ENCODE assay signal across 8 mouse cellular contexts in genomic region chr7:125420190-125420589, GRCm38 (mm10). TPM values are rescaled to one million over a fixed set of nuclear protein-coding genes. Genes with fewer than 3 reads are reported as not detected.
A peak's percentile ranks its signal among the peaks of the same experiment; 100 is the strongest.
DNase-seq lines count a peak whose midpoint lies in the region; ATAC-seq lines count a peak whose summit lies in the region.

No protein-coding gene starts in this region.

- H3K27ac ChIP-seq in forebrain, embryonic 11.5 days (ENCODE audit: low read depth, low read length), result no peak overlapping the region
- no peak overlapping the region for H3K27ac ChIP-seq in forebrain, embryonic 12.5 days
- H3K27ac ChIP-seq in midbrain, embryonic 14.5 days (replicated peaks; ENCODE audit: low read depth, low read length), result no peak overlapping the region
- H3K27ac ChIP-seq in midbrain, embryonic 15.5 days, result no peak overlapping the region

- no peak overlapping the region for H3K4me2 ChIP-seq in forebrain, embryonic 11.5 days (ENCODE audit: low read depth, low read length, severe bottlenecking)
- no peak overlapping the region for H3K4me2 ChIP-seq in forebrain, embryonic 12.5 days
- H3K4me2 ChIP-seq in midbrain, embryonic 14.5 days (ENCODE audit: low read length), result no peak overlapping the region
- no peak overlapping the region for H3K4me2 ChIP-seq in midbrain, embryonic 15.5 days

- ATAC-seq in forebrain, embryonic 11.5 days (replicated peaks; ENCODE audit: low FRiP score), result no peak
- no peak for ATAC-seq in forebrain, embryonic 12.5 days (ENCODE audit: low FRiP score)
- no peak for ATAC-seq in midbrain, embryonic 14.5 days (ENCODE audit: low FRiP score, low TSS enrichment)
- no peak for ATAC-seq in midbrain, embryonic 15.5 days (replicated peaks)

- no peaks in the 10 kb centered on the region for H3K9me3 ChIP-seq in forebrain, embryonic 11.5 days (ENCODE audit: control insufficient read depth, low read length)
- H3K9me3 ChIP-seq in forebrain, embryonic 12.5 days, result no peaks in the 10 kb centered on the region
- no peaks in the 10 kb centered on the region for H3K9me3 ChIP-seq in midbrain, embryonic 14.5 days (ENCODE audit: control insufficient read depth, low read length)
- no peaks in the 10 kb centered on the region for H3K9me3 ChIP-seq in midbrain, embryonic 15.5 days

- no peak overlapping the region for H3K4me3 ChIP-seq in forebrain, embryonic 11.5 days (ENCODE audit: low read depth, low read length)
- no peak overlapping the region for H3K4me3 ChIP-seq in forebrain, embryonic 12.5 days (replicated peaks)
- no peak overlapping the region for H3K4me3 ChIP-seq in midbrain, embryonic 14.5 days (replicated peaks; ENCODE audit: low read depth, low read length)
- H3K4me3 ChIP-seq in midbrain, embryonic 15.5 days, result no peak overlapping the region

- H3K36me3 ChIP-seq in forebrain, embryonic 11.5 days (ENCODE audit: control insufficient read depth, insufficient read depth, low read length), result no peaks in the 10 kb centered on the region
- no peaks in the 10 kb centered on the region for H3K36me3 ChIP-seq in forebrain, embryonic 12.5 days (replicated peaks)
- no peaks in the 10 kb centered on the region for H3K36me3 ChIP-seq in midbrain, embryonic 14.5 days (ENCODE audit: control insufficient read depth, insufficient read depth, low read length)
- no peaks in the 10 kb centered on the region for H3K36me3 ChIP-seq in midbrain, embryonic 15.5 days (replicated peaks)

- 61% methylated on average over 2 of the region's 2 CpGs for WGBS in forebrain, embryonic 11.5 days
- WGBS in forebrain, embryonic 12.5 days, result 58% methylated on average over 2 of the region's 2 CpGs
- WGBS in midbrain, embryonic 14.5 days, result 72% methylated on average over 2 of the region's 2 CpGs
- 70% methylated on average over 2 of the region's 2 CpGs for WGBS in midbrain, embryonic 15.5 days

- no peaks in the 10 kb centered on the region for H3K4me1 ChIP-seq in forebrain, embryonic 11.5 days (replicated peaks; ENCODE audit: control insufficient read depth, insufficient read depth, low read length)
- H3K4me1 ChIP-seq in forebrain, embryonic 12.5 days, result no peaks in the 10 kb centered on the region
- no peaks in the 10 kb centered on the region for H3K4me1 ChIP-seq in midbrain, embryonic 14.5 days (ENCODE audit: control insufficient read depth, insufficient read depth, low read length)
- no peaks in the 10 kb centered on the region for H3K4me1 ChIP-seq in midbrain, embryonic 15.5 days

- no peaks in the 10 kb centered on the region for H3K27me3 ChIP-seq in forebrain, embryonic 11.5 days (ENCODE audit: control insufficient read depth, insufficient read depth, low read length)
- H3K27me3 ChIP-seq in forebrain, embryonic 12.5 days, result no peaks in the 10 kb centered on the region
- H3K27me3 ChIP-seq in midbrain, embryonic 14.5 days (ENCODE audit: control insufficient read depth, insufficient read depth, low read length), result no peaks in the 10 kb centered on the region
- H3K27me3 ChIP-seq in midbrain, embryonic 15.5 days (replicated peaks), result no peaks in the 10 kb centered on the region

- DNase-seq in forebrain, embryonic 11.5 days (ENCODE audit: low spot score), result peak; percentile 64
- peak; percentile 12 for DNase-seq in midbrain, embryonic 14.5 days
- DNase-seq in adrenal gland, postnatal 4 days (ENCODE audit: low spot score in 2 of 2), result peak; percentile 27 to 32
- DNase-seq in induced T-regulatory cell, adult 2 months (ENCODE audit: low read depth), result peak; percentile 85
- peak; percentile 3 to 53 for DNase-seq in monocyte, adult 2 months (ENCODE audit: low read depth in 1 of 2, low spot score in 2 of 2)
- peak; percentile 76 to 82 for DNase-seq in thymus, postnatal 36 days

- H3K9ac ChIP-seq in forebrain, embryonic 11.5 days (ENCODE audit: low read length), result no peak overlapping the region
- no peak overlapping the region for H3K9ac ChIP-seq in forebrain, embryonic 12.5 days
- H3K9ac ChIP-seq in midbrain, embryonic 14.5 days (replicated peaks; ENCODE audit: low read length), result no peak overlapping the region
- no peak overlapping the region for H3K9ac ChIP-seq in midbrain, embryonic 15.5 days

RNA-seq across cellular contexts. Expression of gene Kdm8, which starts 24.3 kb away (rescaled TPM):
- polyA plus RNA-seq in forebrain, embryonic 11.5 days (2014; fragmentation: Nextera tagmentation; extraction: Ambion mirVana), result 11.4 and 12.9 TPM in 2 replicates
- 8.4 and 10.9 TPM in 2 replicates for polyA plus RNA-seq in forebrain, embryonic 12.5 days (2016; fragmentation: Nextera tagmentation; extraction: Ambion mirVana)
- 3.8 and 5.5 TPM in 2 replicates for polyA plus RNA-seq in midbrain, embryonic 14.5 days (2014; fragmentation: Nextera tagmentation; extraction: Ambion mirVana)
- polyA plus RNA-seq in midbrain, embryonic 15.5 days (2015; fragmentation: Nextera tagmentation; extraction: Ambion mirVana), result 5.1 and 5.2 TPM in 2 replicates
- 1 to 10 TPM; 7.0 to 9.1 TPM for total RNA-seq in adrenal gland, postnatal 4 days (2021)

Comparison
In these comparisons a context has a peak if more than half of its experiments do, and no peak if none do; other contexts are left out.
1. DNase-seq: peak in every context shown above with its lines; median percentile 85 in induced T-regulatory cell, adult 2 months; 79 in thymus, postnatal 36 days; 64 in forebrain, embryonic 11.5 days; 30 in adrenal gland, postnatal 4 days; 28 in monocyte, adult 2 months; 12 in midbrain, embryonic 14.5 days.